Mouse (Mus musculus): Measurements from ENCODE around the gene Tmem119.

The Tmem119 gene

DNA sequence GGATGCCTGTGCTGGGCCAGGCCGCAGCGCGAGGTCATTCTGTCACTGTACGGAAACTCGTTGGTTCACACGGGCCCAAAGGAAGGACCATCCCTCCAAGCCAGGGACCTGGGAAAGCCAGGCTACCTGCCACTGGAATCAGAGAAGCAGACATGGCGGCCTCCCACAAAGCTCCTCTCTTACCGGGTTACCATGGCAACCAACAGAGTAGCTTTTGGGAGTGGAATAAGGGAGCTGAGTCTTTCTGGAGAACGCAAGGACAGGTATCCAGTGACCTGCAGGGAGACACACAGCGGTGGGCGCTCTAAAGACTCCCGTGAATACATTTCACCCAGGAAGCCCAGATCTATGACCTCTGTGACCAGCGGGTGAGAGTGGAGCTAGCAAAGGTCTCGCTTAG lies 18.3 kb upstream of the Tmem119 start:
- DNase-seq (ENCODE audit: inconsistent ontology term), result no peak

GRCm38 (mm10) chr5:113815638-113816152 lies 15.4 kb upstream of the Tmem119 start:
- peak; percentile 79 for DNase-seq (ENCODE audit: inconsistent ontology term)

GRCm38 (mm10) chr5:113815041-113815389 lies 14.7 kb upstream of the Tmem119 start:
- no peak for DNase-seq (ENCODE audit: inconsistent ontology term)

- no peak for DNase-seq (ENCODE audit: inconsistent ontology term)
These were observed 14.1 kb upstream of the Tmem119 start for GRCm38 (mm10) chr5:113814111-113815040.

- DNase-seq (ENCODE audit: inconsistent ontology term), result no peak
These were observed 13.3 kb upstream of the Tmem119 start for GRCm38 (mm10) chr5:113813608-113814007.

DNA sequence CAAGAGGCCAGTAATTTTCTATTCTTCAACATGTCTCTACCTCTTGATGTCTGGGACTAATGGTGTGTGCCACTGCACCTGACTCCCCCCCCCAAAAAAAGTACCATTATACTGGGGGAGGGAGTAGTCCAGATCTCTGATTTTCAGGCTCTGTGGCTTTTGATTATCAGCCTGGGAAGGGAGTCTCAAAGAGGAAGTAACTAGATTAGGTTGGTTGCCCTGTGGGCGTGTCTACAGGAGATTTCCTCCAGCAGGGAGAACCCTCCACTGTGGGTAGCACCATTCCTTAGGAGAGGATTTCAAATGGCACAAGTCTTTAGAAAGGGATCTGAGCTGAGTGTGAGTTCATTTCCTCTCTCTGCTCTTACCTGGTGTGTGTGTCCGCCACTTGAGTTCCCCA lies 12.3 kb upstream of the Tmem119 start:
- no peak for DNase-seq (ENCODE audit: inconsistent ontology term)

GRCm38 (mm10) chr5:113811824-113812420 lies 11.6 kb upstream of the Tmem119 start:
- DNase-seq (ENCODE audit: inconsistent ontology term), result peak; percentile 22

DNA sequence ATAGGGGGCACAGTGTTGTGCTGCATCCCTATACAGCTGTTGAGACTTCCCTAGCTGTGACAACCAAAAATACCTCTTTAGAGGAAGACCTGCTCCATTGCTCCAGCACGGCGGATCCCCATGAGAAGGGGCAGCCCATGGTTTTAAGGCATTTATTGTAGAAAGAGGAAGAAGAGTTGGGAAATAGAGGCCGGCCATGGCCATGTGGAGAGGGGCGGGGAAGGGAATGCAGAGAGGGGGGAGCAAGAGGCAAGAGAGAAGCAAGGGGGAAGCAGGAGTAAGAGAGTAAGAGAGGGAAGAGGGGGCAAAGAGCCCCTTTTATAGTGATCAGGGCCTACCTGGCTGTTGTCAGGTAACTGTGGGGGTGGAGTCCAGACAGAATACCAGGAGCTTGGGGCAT lies 9.8 kb upstream of the Tmem119 start:
- no peak for DNase-seq (ENCODE audit: inconsistent ontology term)

DNA sequence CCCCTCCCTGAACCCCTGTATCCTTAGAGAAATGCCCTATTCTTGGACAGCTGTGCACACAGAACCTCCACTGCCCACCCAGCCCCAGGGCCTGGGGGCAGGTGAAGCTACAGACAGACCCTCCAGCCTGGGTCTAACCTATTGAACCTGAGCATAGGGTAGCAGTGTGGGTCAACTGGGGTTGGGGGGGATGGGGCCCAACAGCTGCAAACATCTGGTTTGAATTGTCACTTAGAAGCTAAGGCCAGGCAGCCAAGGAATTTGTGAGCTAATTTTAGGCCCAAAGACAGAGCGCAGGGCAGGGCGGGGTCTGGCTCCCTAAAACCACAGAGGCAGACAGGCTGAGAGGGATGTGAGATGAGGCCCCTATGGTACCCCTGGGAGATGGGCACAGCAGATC lies 7.9 kb upstream of the Tmem119 start:
- DNase-seq (ENCODE audit: inconsistent ontology term), result no peak

DNA sequence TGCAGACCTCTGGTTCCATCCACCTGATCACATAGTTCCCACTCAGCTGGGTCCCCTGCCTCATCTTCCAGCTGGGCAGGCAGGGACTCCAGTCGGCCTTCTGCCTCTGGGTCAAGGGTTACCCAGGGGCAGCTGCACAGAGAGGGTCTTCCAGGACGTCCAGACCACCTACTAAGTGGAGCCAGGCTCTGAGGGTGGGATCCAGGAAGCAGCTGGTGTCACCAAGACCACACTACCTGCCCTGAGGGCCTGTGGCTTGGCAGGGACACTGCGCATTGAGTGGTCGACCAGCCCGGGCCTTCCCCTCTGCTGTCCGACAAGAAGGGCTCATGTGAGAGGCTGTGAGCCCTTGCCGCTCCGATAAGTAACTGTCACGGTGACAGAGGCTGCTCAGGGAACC lies 7.4 kb upstream of the Tmem119 start:
- DNase-seq (ENCODE audit: inconsistent ontology term), result no peak

DNA sequence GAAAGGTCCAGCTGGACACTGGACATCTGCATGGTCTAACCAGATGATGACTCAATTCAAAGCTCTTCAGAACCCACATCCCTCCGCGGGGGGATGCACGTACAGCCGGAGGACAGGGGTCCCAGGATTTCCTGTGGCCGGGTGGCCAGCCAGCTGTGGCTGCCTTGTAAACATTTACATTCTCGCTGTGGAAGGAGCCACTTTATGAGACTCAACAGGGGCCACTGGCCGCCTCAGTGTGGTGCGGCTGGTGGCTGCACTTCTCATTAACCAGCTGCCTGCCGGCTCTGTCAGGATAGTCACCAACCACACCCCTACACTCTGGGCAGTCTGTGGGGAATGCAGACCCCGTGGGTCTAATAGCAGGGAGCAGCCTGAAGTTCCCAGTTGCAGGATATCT lies 6.1 kb upstream of the Tmem119 start:
- DNase-seq (ENCODE audit: inconsistent ontology term), result no peak

DNA sequence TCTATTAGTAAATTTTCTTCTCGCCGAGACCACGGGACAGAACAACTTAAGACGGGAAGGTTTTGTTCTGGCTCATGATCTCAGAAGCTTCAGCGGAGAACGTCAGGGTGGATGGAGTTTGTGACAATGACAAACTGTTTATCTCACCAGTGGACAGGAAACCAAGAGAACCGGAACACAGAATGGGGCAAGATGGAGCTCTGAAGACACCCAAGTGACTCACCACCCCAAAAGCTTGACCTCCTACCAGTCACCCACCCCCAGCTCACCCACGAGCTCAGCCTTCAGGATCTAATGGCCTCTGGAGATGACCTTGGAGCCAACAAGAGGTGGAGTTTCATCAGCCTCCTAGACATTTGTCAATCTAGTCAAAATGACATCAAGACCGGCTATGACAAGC lies 5.0 kb upstream of the Tmem119 start:
- DNase-seq (ENCODE audit: inconsistent ontology term), result no peak

DNA sequence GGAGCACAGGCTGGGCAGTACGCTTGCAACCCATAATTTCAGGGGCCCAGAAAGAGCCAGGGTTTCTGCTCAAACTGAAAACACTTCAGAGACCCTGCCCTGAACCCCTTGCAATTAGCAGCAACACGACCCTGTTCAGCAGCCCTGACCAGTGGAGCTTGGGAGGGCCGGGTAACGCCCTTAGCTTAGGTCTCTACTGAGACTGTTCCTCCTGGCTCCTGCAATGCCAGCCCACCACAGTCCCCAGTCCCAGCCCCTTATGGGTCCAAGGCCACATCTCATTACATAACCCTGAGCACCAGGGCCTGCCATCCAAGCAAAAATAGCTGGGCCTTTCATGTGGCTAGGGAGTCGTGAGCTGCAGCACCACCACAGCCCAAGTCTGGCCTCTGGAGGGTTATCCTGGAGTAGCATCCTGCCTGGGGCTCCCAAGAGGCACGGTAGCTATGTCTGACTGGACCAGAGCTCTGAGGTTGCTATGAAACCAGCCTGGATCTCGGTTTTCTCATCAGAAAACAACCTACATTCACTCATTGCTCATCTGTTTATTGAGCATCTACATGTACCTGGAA lies 4.2 kb upstream of the Tmem119 start:
- no peak for DNase-seq (ENCODE audit: inconsistent ontology term)

- DNase-seq (ENCODE audit: inconsistent ontology term), result no peak
These were observed 625 bp downstream of the Tmem119 start for GRCm38 (mm10) chr5:113799691-113800090.

DNA sequence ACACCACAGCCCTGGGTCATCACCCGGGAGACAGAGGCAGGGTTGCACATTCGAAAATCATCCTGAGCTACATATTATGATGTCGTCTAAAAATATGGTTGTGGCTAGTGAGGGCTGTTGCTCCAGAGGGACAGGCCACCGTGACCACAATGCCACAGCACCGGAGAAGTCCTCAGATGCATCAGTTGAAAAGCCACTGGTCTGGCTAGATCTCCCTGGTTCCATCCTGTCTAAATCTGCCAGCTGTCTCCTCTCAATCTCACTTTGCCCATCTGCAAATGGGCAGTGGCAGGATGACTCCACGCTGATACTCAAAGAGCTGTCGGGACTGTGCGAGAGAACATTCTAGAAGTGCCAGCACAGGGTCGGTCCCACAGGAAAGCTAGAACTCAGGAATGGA lies 1.8 kb downstream of the Tmem119 start:
- no peak for DNase-seq (ENCODE audit: inconsistent ontology term)

DNA sequence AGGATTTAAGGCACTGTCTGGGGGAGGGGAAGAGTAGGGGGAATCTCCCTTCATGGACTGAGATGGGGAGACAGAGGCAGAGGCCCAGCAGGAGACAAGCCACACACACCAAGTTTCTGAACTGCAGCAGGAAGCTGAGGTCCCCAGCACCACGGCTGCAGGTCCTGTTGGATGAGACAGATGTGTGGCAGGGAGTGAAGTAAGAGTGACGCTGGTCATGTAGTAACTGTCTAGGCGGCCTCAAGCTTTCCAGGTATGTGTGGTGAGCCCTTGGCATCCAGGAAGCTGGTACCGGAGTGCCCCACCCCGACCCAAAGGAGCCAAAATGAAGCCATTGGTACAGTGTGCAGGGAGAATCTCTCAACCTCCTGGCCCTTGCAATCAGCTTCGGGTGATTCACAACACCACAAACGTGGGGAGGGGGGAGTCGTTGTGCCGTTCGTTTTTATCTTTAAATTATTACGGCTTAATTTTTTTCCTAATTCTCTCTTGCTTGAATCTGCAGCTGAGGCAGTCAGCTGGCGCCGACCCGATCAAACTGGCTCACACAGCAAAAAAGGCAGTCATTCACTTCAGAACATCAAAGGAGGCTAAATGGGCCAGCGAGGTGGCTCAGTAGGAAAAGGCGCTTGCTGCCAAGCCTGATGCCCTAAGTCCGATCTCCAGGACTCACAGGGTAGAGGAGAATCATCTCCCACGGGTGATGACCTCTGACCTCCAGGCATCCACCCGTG lies 3.0 kb downstream of the Tmem119 start:
- no peak for DNase-seq (ENCODE audit: inconsistent ontology term)

GRCm38 (mm10) chr5:113796401-113797148 lies 3.7 kb downstream of the Tmem119 start:
- no peak for DNase-seq (ENCODE audit: inconsistent ontology term)

DNA sequence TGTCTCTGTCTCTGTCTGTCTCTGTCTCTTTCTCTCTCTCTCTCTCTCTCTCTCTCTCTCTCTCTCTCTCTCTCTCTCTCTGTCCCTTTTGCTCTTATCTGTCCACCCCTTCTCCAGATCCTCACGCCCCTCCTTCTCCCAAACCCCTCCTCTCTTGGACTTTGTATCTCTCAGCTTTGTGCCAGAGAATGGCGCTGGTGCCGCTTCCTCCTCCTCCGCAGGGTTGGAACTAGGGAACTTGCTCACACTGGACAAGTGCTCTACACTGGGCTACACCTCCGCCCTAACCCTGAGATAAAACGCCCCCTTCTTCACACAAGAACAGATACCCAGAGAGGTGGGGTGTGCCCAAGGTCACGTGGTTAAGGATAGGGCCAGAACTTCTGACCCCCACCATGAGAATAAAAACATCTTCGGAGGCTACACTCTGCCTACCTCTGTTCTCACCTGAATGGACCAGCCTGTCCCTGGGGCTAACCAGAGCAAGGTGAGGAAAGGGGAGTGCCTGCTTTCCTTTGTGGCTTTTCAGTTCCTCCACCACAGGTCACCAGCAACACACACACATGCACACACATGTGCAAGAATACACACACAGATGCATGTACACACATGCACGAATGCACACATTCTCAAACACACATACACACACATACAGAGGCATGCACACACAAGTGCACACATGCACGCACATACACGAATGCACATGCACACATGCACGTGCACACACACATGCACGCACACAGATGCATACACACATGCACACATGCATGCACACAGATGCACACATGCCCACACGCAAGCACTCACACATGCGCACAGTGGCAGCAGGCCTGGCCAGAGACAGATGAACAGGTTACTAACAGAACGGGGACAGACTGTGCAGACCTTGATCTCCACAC lies 8.9 kb downstream of the Tmem119 start:
- DNase-seq (ENCODE audit: inconsistent ontology term), result no peak

GRCm38 (mm10) chr5:113790453-113791196 lies 9.7 kb downstream of the Tmem119 start:
- DNase-seq (ENCODE audit: inconsistent ontology term), result no peak
